Mouse (Mus musculus) skeletal muscle tissue, adult 2 months (tissue): Measurements from ENCODE around the gene Map3k4.

ENCODE experiments used
- DNase-seq: peaks from one replicate; pipeline ENCODE4 v3.0.0-alpha.2; 2012; ENCODE audit warnings: low read depth, low spot score

Map3k4 gene

DNA sequence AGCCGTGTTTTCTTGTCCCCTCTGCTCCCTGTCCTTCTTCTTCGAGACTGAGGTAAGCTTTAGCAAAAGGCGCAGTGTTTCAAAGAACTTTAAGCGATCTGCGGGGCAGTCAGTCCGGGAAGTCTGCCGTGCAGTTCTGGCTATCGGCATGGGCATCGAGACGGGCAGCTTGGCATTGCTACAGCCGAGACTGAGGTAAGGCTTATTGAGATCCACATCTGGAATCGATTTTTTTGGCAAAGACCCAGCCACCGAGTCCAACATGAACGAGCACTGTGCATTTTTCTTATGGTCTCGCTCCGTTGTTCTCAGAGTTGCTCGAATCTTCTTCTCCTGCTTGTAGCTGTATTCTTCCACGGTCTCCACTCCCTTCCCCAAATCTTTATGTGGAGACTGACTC, 46.8 kb downstream of the Map3k4 start:
- DNase-seq: no peak

DNA sequence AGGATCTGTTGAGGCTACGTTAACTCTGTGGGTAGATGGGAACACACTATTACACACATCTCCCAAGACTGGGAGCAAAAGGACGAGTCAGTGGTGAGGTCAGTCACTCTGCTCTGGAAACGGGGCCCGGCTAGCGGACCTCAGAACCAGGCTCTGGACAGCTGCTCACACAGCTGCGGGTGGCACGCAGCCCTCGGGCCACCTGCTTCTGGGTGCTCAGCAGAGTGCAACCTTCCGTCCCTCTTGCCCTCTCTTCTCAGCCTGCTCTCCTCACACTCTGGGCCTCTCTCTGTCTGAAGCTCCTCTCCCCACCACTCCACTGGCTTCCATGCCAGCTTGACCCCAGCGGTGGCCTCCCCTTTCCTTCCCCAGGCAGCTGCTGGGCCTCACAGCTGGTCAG, 50.1 kb downstream of the Map3k4 start:
- DNase-seq: peak; percentile 55

DNA sequence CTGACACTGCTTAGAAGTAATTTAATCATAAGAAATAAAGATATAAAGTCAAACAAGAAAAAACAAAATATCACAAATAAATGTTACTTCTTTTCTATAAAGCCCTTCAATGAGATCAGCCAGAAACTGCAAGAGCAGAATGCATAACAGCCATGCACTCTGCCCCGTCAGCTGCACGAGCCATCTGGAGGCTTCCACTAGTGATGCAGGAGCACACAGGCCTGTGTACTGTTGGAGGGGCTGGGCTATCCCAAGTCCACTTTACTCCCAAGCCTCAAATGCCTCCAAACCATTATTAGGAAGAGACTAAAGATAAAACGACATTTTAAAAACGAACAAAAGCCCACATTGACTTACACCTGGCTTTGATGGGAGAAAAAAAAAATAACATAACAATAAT, 50.5 kb downstream of the Map3k4 start:
- no peak for DNase-seq

DNA sequence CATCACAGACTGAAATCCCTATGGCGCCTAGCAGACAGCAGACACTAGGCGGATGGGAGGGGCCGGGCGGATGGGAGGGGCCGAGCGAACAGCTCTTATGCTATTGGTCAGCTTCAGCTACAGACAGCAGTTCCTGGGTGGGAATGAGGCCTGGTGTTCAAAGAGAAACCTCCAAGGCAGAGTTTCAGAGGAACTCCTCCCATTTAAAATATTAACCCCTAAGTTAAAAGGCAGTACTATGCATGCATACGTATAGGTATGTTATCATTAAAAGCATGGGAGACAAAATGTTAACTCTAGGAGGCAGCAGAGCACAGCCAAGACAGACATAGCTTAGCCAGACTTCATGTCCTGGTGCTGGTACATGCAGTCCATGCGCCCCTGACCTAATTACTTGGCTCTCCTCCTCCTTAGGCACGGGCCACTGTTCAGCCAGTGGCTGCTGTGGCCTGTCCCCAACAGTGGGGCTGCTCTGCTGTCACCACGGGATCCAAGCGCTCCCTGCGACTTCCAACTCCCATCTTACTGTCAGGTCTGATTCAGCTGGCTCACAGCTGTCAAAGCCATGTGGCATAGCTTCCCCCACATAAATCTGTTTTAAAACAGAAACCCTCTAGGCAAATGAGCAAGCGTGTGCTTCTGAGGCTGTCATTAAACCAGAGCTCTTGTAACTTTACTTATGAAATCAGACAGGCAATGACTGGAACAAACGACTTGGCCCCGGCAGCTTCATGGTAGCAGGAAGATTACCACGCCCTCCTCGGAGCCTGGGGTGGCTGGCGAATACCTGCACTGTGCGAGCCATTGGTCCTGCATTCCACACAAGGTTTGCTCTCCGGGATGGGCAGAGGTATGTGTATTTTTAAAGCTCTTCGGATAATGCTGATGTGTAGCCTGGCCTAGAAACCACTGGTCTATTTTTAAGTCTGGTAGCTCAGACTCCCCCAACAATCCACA, 52.3 kb downstream of the Map3k4 start:
- DNase-seq: peak; percentile 62

DNA sequence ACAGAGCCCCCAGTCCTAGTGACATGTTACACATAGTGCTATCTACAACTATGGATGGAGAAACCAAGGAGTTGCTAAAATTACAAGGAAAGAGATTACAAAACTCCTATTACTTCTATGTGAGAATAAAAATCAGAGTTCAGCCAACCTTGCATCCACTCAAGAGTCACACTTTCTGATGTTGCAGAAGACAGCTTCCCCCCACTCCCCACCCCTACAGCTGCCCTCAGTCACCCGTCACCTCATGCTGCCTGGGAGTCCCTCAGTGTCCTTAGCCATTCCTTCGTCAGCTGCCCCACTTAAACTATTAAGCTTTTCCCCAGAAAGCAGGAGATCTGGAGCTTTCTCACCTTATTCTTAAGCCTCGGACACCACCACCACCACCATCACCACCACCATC, 54.3 kb downstream of the Map3k4 start:
- no peak for DNase-seq

DNA sequence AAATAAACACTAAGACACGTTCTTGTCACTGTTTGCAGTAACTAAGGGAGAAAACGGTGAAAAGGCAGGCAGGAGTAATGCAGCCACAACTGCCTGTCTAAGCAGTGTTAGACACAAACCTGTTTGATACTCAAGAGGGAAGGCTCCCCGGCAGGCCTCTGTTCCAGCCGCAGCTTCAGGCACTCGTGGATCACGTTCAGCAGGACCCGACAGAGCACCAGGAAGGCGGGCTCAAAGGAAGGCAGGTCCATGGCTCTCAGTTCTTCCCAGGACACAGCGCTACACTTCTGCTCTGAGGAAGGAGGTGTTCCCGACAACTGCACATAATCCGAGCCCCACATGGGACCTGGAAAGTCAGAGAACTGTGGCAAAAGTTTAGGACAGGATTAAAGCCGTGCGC, 54.8 kb downstream of the Map3k4 start:
- no peak for DNase-seq

DNA sequence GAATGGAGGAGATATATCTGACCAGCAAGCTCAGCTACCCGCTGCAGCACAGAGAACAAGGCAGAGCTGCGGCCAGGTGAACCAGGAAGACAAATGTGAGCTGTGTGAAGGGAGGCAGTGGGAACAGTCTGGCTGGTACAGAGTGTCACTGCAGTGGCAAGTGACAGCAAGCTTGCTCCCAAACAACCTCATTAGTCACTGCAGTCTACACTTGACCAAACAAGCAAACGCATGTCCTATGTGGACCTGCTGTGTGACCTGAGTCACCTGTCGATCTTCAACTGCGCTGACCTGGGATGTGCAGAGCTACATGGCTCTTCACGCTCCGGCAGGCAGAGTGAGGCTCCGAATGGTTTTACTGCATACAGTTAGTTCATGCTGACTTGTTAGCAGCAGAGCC, 55.7 kb downstream of the Map3k4 start:
- no peak for DNase-seq

DNA sequence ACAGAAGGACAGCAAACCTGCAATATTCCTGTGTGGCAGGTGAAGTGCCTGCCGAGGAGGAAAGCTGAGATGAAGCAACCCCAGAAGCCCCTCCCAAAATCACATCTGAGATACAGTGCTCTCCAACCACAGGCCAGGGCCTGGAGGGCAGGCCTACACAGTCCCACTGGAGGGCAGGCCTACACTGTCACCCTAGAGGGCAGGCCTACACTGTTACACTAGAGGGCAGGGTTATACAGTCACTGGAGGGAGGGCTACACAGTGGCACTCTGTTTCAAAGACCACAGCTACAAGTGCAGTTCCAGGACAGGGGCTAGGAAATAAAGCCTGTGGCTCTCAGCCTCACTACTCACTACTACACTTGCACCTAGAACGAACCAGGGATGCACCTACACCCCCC, 56.7 kb downstream of the Map3k4 start:
- DNase-seq: no peak

DNA sequence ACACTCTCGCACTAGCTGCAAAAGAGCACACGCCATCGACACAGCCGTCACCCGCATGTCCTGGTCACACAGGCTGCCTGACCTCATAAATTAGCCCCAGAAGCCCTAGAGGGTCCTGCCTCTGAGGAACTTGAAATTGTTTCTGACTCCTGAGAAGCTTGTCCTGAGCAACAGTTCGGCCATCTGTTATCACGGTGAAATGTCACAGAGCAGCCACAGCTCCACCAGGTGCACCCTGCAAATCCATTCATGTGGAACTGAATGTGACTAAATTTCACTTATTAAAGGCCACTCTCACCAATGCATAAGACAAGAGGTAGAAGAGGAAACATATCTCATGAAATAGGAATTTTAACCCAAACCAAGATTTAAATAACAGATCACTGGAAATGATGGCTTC, 57.2 kb downstream of the Map3k4 start:
- no peak for DNase-seq

DNA sequence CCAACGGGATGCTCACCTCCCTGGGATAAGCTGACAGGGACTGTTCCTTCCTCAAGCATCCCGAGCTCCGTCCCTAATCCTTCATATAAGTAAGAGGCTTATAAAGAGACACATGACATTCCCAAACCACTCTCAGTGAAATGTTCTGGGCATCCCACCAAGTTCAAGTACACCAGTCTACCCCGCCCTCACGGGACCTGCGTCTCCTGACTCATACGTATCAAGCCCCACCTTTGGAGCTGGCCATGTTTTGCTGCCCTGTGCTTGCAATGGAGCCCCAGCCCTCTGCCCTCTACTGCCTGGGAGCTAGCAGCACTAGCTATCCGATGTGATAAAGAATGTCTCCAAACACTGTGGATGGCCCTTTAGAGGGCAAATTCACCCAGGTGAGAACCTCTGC, 58.6 kb downstream of the Map3k4 start:
- no peak for DNase-seq

DNA sequence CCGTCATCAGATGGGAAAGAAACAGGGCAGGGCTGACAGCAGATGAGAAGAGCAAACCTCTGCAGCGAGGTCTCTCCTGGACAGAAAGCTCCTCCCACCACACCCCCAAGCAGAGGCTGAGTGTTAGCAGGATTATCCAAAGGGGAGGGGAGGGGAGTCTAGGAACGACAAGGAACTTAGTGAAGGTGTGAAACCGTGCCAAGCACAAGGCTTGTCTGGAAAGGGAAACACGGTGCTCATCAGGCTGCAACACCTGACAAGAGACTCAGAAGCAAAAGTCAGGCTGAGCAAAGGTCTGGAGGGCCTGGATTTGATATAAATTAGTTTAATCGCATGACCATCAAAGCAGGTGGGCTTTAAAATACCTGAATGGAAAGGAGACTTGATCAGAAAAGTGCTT, 60.1 kb downstream of the Map3k4 start:
- DNase-seq: no peak

DNA sequence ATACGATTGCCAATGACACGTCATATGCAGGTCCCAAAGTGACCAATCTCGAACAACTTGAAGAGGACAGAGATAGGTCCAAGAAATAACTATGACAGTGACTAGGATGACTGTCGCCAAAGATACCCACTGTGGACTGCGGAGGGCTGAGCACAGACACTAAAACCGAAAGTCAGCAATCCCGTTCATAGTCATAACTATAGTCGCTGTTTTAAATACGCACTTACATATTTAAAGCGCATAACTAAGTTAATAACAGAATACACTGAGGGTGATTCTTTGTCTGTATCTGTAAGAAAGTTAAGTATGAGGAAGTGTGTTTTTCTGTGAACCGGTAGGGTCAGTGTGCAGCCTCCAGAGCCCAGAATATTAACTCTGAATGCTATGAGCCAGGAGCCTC, 62.5 kb downstream of the Map3k4 start:
- DNase-seq: no peak

DNA sequence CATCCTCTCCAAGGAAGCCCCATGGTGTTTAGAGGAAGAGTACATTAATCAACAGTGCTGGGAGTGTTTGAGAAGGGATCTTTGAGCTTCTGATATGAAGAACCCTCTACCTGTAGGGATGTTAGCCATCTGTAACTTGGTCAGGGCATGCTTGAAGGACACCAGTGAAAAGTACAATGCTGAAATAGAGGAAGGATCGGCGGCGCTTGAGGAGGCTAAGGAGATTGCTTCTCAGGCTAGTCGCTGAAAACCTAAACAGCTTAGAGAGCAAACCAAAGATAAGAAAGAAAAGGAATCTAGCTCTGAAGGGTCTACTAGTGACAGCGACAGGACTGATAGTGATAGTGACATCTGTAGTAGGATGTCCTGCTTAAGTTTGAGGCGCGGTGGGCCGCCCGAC, 68.0 kb downstream of the Map3k4 start:
- no peak for DNase-seq

DNA sequence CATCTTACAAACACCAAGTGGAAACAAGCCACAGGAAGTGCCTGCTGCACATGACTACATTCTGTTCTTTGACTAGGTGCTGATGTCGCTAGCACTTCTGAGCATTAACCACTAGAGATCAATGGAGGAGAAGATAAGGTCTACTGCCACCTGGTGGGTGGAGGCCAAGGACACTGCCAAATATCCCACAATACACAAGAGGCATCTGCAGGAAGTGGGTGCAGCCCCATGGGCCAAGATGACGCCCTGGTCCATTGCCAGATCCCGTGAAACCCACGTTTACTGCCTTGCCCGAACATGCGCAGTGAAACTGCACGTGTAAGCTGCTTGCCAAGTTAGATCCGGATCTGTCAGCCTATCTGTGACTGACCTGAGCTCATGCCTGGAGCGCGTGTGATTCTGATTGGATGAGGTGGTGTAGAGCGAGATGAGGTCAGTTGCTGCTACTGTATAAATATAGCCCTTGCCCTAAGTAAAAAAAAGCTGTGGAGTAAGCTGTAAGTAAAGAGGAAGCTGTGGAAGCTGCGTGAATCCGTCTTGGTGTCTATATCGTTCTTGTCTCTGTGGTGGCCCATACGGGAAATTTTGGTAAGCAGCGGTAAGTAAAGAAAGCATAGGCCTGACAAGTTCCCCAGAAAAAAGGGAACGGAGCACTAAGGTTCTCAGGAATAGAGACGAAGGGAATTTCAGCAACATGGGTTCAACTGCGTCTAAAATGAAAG, 68.7 kb downstream of the Map3k4 start:
- DNase-seq: no peak

DNA sequence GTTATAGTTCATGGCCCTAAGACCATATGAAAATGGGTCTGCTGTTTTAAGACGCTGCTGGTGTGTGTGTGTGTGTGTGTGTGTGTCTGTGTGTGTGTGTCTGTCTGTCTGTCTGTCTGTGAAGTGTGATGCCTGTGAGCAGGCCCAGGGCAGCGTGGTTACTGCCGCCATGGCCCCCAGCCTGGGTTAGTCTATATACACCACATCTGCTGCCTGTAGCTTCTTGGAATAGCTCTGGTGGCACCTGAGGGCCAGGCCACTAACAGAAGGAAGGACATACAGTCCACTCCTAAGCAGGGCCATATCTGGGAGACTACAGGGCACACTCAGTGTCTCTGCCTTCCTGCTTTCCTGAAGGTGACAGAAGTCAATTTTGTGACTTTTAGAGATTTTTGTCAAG, 77.9 kb downstream of the Map3k4 start:
- no peak for DNase-seq

DNA sequence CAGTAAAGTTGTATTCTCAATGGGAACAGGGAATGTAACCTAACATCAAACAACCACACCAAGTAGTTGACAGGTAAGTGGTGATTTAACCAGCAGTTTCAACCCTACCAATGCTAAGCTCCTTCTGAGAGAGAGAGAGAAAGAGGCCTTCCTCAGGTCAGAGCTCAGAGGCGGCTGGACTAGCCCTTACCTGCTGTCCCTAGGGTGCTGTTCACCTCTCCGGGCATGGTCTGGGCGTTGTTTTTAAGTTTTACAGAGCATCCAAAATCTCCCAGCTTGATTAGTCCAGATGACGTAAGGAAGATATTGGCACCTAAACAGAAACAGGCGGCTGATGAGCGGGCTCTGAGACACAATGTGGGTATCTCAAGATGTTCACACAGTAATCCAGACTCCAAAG, 85.9 kb downstream of the Map3k4 start:
- DNase-seq: no peak

DNA sequence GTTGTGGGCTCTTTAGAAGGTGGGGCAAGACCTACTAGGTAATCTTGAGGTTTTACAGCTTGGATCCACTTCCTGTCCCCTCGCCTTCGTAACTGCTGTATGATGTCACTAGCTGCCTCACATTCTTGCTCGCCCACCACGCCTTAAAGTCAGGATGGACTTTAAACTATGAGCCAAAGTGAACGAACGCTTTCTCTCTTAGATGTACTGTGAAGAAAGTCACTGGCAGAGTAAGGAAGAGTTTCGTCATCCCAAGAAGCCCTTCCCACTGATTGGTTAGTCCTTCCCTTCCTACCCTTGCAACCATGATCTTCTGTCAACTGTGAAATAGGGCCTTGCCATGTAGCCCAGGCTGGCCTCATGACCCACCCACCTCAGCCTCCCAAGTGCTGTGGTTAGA, 87.5 kb downstream of the Map3k4 start:
- no peak for DNase-seq

DNA sequence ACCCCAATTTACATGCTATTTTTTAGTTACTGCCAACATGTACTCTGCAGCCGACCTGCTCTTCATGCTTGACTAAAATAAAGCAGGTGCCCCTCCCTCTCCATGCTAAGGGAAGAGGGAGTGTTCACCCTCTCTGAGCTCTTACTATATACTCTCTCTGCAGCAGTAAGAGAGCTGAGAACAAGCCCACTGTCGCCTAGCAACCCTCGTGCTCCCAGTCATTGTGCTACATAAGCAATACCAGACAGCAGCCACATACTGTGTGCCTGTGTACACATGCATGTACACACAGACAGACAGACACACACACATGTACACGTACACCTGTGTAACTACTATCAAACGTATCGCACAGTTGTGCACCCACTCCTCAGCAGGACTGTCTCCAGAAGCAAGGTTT, 88.4 kb downstream of the Map3k4 start:
- DNase-seq: no peak

DNA sequence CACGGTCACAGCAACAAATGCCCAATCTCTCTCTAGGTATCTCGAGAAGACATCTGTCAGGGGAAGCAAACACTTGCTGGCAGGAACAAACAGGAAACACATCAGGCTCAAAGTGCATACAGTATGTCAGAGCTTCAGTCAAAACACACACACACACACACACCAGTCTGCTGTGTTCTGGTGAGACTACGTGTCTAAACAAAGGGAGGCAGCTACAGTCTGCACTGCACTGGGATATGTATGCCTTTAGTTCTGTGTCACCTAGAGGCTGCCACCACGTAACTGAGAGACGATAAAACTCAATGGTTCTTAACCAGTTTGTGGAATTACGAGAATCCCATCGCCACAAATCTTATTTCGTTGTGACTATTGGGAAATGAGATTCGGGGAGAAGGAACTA, 88.8 kb downstream of the Map3k4 start:
- no peak for DNase-seq

DNA sequence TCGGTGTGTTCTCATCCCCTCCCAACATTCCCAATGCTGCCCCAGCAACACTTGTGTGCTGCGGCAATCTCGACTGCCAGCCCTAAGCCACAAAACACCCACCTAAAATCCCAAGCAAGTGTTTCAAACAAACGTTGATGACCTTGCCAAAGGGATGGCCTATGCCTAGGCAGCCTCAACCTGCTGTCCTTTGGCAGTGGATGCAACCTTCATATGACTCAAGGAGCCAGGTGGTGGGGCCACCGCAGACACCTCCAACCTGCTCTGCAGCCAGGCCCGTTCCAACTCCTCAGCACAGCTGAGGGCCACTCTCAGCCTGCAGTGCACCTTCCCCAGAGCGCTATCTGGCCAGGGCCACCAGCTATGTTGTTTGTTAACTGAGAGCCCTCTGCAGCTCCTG, 90.1 kb downstream of the Map3k4 start:
- no peak for DNase-seq

DNA sequence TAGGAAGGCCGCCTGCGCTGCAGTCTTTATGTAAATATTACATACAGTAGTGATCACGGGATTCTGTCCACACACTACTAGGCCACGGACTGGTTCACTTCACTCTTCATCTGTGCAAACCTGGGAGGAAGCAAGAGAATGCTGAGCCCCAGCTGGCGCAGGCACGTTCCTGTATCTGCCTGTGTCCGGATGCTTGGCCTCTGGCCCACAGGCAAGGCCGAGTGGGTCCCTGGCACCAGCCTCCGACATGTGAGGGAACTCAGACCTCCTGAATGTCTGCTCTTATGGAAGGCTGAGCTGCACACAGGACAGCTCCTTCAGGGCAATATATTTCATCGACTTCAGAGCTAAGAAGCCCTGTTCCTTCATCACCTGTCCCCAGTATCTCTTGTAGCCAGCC, 90.6 kb downstream of the Map3k4 start:
- DNase-seq: no peak

DNA sequence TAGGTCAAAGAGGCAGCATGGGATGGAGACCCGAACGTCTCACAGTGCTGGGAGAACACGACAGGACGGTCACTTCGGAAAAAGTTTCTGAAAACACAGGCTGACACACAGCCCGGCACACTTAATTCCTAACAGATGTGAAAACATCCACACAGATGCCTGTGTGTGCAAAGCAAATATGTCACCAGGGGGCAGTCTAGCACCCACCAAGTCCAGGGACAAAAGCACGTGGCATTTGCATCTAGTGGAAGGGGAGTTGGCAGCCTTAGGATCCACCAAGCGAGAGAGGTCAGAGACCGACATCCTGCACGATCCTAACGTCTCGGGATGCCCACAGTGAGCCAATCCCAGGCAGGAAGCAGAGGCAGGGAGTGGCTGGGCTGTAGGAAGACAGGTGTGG, 92.0 kb downstream of the Map3k4 start:
- no peak for DNase-seq

DNA sequence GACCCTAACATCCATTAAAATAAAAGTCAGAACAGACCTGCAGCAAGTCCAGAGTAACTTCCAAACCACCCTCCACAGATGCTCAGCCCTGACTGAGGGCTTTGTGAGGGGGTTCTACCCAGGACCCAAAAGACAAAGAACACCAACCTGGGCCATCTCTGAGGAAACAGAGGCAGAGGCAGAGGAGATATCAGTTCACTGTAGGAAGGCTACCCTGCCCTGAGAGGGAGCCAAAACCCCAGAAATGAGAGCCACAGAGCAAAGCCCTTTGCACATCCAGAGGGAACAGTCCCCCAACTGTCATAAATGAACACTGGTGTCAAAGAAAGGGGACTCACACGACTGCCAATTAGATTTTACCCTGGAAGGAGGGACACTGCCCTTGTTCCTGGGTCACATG, 93.4 kb downstream of the Map3k4 start:
- DNase-seq: no peak
